Mouse (Mus musculus) large intestine, adult 2 months (tissue): ENCODE measurements around the gene Kdm5c. TPM values are rescaled to one million over a fixed set of nuclear protein-coding genes. Genes with fewer than 3 reads are reported as not detected.
"Not testable (repeated sequence)": the region's sequence is repeated elsewhere in the genome, so short reads cannot be mapped to it uniquely, and the experiment has no call there.

Experiments used
- DNase-seq: peaks from one replicate; pipeline ENCODE4 v3.0.0-alpha.2; 2012; ENCODE audit warnings: low read depth, low spot score
- WGBS: fragments of 180-500 bp; shearing (Covaris S2); methylation state at CpG from one replicate; pipeline ENCODE4 v1.1.7; 2018; 5-methylcytosine and 5-hydroxymethylcytosine counted together
- polyA plus RNA-seq: library from polyadenylated mRNA; depleted of rRNA; stranded (reverse); fragments of >200 nt; gene quantifications from 2 replicates; pipeline ENCODE4 v1.2.3, GENCODE M21; 2012; rRNA removed

Gene Kdm5c
- polyA plus RNA-seq, 1 experiment, result 61.0 TPM

DNA sequence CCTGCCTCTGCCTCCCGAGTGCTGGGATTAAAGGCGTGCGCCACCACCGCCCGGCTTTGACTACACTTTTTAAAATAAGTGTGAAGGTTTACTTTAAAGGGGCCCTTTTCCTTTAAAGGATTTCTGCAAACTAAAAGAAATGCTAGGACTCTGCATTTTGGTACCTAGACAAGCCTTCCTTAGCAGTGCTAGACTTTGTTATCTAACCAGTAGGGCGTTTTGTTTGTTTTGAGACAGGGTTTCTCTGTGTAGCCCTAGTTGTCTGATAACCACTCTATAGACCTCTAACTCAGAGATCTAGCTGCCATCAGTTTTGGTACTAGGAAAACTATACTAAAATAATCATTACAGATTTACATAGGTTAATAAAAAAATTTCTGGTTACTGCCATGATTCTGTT lies 46.6 kb downstream of the Kdm5c start:
- 89% methylated on average over 6 of the region's 6 CpGs for WGBS
- no peak for DNase-seq

DNA sequence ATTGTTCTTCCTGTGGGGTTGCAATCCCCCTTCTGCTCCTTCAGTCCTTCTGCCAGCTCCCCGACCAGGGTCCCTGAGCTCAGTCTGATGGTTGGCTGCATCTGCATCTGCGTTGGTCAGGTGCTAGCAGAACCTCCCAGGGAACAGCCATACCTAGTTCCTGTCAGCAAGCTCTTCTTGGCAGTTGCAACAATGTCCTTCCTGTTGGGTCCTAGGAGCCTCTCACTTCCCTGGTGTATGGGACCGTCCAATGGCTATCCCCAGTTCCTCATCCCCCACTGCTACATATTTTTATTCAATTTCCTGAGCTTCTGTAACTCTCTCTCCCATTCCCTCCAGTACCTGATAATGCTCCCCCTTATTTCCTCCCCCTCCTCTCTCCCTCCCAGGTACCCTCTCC lies 51.9 kb downstream of the Kdm5c start:
- WGBS, result 73% methylated on average over 3 of the region's 3 CpGs
- no peak for DNase-seq

GRCm38 (mm10) chrX:152287026-152287425 lies 54.2 kb downstream of the Kdm5c start:
- WGBS, result 58% methylated on average over 1 of the region's 1 CpGs
- DNase-seq, result not testable (repeated sequence)

GRCm38 (mm10) chrX:152306224-152306623 lies 73.4 kb downstream of the Kdm5c start:
- DNase-seq, result no peak
- 76% methylated on average over 2 of the region's 2 CpGs for WGBS

GRCm38 (mm10) chrX:152307371-152307770 lies 74.6 kb downstream of the Kdm5c start:
- DNase-seq, result no peak

DNA sequence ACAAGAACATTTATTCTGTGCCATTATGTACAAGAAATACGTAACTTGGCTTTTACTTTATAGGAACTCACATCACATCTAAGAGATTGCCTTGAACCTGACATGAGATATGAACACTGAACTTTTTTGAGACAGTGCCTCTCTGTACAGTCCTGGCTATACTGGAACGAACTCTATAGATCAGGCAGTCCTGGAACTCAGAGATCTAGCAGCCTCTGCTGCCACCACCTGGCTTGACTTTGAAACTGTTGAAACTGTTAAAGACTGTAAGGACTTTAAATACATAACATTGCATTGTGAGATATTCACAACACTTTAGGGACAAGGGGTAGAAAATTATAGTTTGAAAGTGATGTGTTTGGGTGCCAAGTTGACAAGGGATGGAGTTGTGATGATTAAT lies 75.1 kb downstream of the Kdm5c start:
- DNase-seq, result no peak
- 48% methylated on average over 2 of the region's 2 CpGs for WGBS

- no peak for DNase-seq
- 80% methylated on average over 4 of the region's 4 CpGs for WGBS
Observed at GRCm38 (mm10) chrX:152320535-152320934, 87.7 kb downstream of the Kdm5c start.

GRCm38 (mm10) chrX:152322776-152323175 lies 90.0 kb downstream of the Kdm5c start:
- DNase-seq, result no peak
- 39% methylated on average over 2 of the region's 2 CpGs for WGBS

GRCm38 (mm10) chrX:152323584-152323983 lies 90.8 kb downstream of the Kdm5c start:
- no peak for DNase-seq
- WGBS, result 96% methylated on average over 1 of the region's 1 CpGs

Other genes with a start within 250 kb of the Kdm5c start
- gene Hsd17b10, start 231.2 kb upstream of the Kdm5c start, polyA plus RNA-seq, result 62.4 and 66.5 TPM in 2 replicates
- gene Ribc1, start 216.7 kb upstream of the Kdm5c start, polyA plus RNA-seq, result 0.34 and 0.61 TPM in 2 replicates
- 21.7 and 22.4 TPM in 2 replicates for gene Smc1a, start 216.6 kb upstream of the Kdm5c start, polyA plus RNA-seq
- gene Iqsec2, start 88.8 kb upstream of the Kdm5c start, polyA plus RNA-seq, result 10.8 and 11.5 TPM in 2 replicates
- 1.3 and 3.0 TPM in 2 replicates for gene Kantr, start 94.5 kb downstream of the Kdm5c start, polyA plus RNA-seq
- gene Tspyl2, start 109.4 kb downstream of the Kdm5c start, polyA plus RNA-seq, result 10.5 and 12.8 TPM in 2 replicates
- 0.67 and 0.80 TPM in 2 replicates for gene Gpr173, start 135.7 kb downstream of the Kdm5c start, polyA plus RNA-seq